Mouse (Mus musculus): ENCODE data around the gene Gm47996.
"Not testable (repeated sequence)": the region's sequence is repeated elsewhere in the genome, so short reads cannot be mapped to it uniquely, and the experiment has no call there.

DNA sequence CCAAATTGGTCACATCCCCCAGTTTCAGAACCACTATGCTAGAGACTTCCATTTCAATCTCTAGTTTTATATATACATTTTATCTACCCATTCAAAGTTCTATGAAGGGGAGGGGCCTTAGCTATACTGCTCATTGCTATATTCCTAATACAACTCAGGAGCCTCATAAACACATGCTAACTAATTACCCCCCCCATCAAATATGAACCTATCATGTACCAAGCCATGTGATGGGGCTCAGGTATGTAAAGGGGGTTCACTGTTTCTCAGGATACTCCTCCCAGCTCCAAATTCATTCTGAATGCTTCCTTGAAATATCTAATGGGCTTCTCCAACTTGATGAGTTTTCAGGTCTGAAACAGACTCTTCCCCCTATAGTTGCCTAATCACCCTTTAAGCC lies 9.3 kb upstream of the Gm47996 start:
- TF ChIP-seq POLR2A, CTCF (IDR thresholded peaks at IDR 0.05; ENCODE audit: insufficient read depth, low read depth, low read length): not testable (repeated sequence)
